16 mouse cellular contexts compared by ENCODE assay signal in genomic region chr4:128448831-128449431, GRCm38 (mm10).
DNase-seq lines count a peak whose midpoint lies in the region; ATAC-seq lines count a peak whose summit lies in the region.
"Had no signal": no experiment of that assay in that cellular context is flagged by ENCODE, and none has a peak within 500 bp of the region (broad histone marks: within the 10 kb centered on the region; RNA-seq: fewer than 3 reads in every experiment).

No protein-coding gene starts in this region.

- H3K9ac ChIP-seq in embryonic facial prominence, embryonic 14.5 days (ENCODE audit: low read depth, low read length): no peak overlapping the region
- H3K9ac ChIP-seq: hindbrain, embryonic 14.5 days; liver, embryonic 12.5 days had no signal

- peak; percentile 22; the same call in 1 of the 2 replicates for ATAC-seq in embryonic facial prominence, embryonic 14.5 days (ENCODE audit: low read depth)
- ATAC-seq: liver, embryonic 12.5 days had no signal

- no peak overlapping the region for H3K4me2 ChIP-seq in embryonic facial prominence, embryonic 14.5 days (ENCODE audit: low read depth, low read length)
- H3K4me2 ChIP-seq: hindbrain, embryonic 14.5 days; liver, embryonic 12.5 days; midbrain, embryonic 11.5 days had no signal

- H3K9me3 ChIP-seq in embryonic facial prominence, embryonic 14.5 days (ENCODE audit: control insufficient read depth, low read length): no peaks in the 10 kb centered on the region
- H3K9me3 ChIP-seq in embryonic facial prominence, embryonic 10.5 days: no peaks in the 10 kb centered on the region
- H3K9me3 ChIP-seq in limb, embryonic 10.5 days (replicated peaks): no peaks in the 10 kb centered on the region
- H3K9me3 ChIP-seq: liver, embryonic 12.5 days had no signal

- DNase-seq in embryonic facial prominence, embryonic 14.5 days (ENCODE audit: low spot score): no peak
- no peak for DNase-seq in embryonic facial prominence, embryonic 10.5 days (ENCODE audit: low spot score)
- DNase-seq in cerebellum, adult 9-11 months: peak; percentile 28
- DNase-seq in layer of hippocampus, adult 8-10 months (ENCODE audit: low spot score in 2 of 2): peak; percentile 60 to 63
- DNase-seq in retina, embryonic 14.5 days (ENCODE audit: low spot score): peak; percentile 57
- no peak for DNase-seq in gastrocnemius, adult 8-10 months (ENCODE audit: low spot score in 2 of 2)
- no peak for DNase-seq in kidney, postnatal 25 days
- no peak for DNase-seq in limb, embryonic 10.5 days (ENCODE audit: low spot score)
- DNase-seq: B cell, adult 2 months; embryo, embryonic 11 days; gastrocnemius, postnatal 10 days; thymus, postnatal 14 days had no signal

- H3K27me3 ChIP-seq in embryonic facial prominence, embryonic 14.5 days (replicated peaks; ENCODE audit: control insufficient read depth, insufficient read depth, low read length): no peaks in the 10 kb centered on the region
- no peaks in the 10 kb centered on the region for H3K27me3 ChIP-seq in embryonic facial prominence, embryonic 10.5 days (replicated peaks; ENCODE audit: low read depth, poor library complexity, severe bottlenecking)
- H3K27me3 ChIP-seq in limb, embryonic 10.5 days (ENCODE audit: low read depth, poor library complexity, severe bottlenecking): no peaks in the 10 kb centered on the region
- H3K27me3 ChIP-seq: liver, embryonic 12.5 days had no signal

- H3K4me1 ChIP-seq in embryonic facial prominence, embryonic 14.5 days (ENCODE audit: control insufficient read depth, insufficient read depth, low read length): peaks cover 14% of the 10 kb centered on the region; the same call in 1 of the 2 replicates
- peaks cover 14% of the 10 kb centered on the region for H3K4me1 ChIP-seq in embryonic facial prominence, embryonic 10.5 days
- H3K4me1 ChIP-seq in limb, embryonic 10.5 days: peaks cover 5% of the 10 kb centered on the region

- H3K27ac ChIP-seq in embryonic facial prominence, embryonic 14.5 days (replicated peaks; ENCODE audit: low read depth, low read length): no peak overlapping the region
- no peak overlapping the region for H3K27ac ChIP-seq in embryonic facial prominence, embryonic 10.5 days (replicated peaks)
- H3K27ac ChIP-seq in limb, embryonic 10.5 days: no peak overlapping the region
- H3K27ac ChIP-seq: hindbrain, embryonic 14.5 days; liver, embryonic 12.5 days had no signal

- 82% methylated on average over 12 of the region's 12 CpGs for WGBS in embryonic facial prominence, embryonic 14.5 days
- WGBS in embryonic facial prominence, embryonic 10.5 days: 87% methylated on average over 12 of the region's 12 CpGs
- 90% methylated on average over 12 of the region's 12 CpGs for WGBS in limb, embryonic 10.5 days

- no peaks in the 10 kb centered on the region for H3K36me3 ChIP-seq in embryonic facial prominence, embryonic 14.5 days (ENCODE audit: control insufficient read depth, insufficient read depth, low read length)
- H3K36me3 ChIP-seq in embryonic facial prominence, embryonic 10.5 days (replicated peaks): no peaks in the 10 kb centered on the region
- H3K36me3 ChIP-seq in limb, embryonic 10.5 days: no peaks in the 10 kb centered on the region
- H3K36me3 ChIP-seq: G1E; liver, embryonic 12.5 days had no signal

- H3K4me3 ChIP-seq in embryonic facial prominence, embryonic 14.5 days (ENCODE audit: low read depth, low read length): no peak overlapping the region
- H3K4me3 ChIP-seq in embryonic facial prominence, embryonic 10.5 days: no peak overlapping the region
- H3K4me3 ChIP-seq in limb, embryonic 10.5 days: no peak overlapping the region
- H3K4me3 ChIP-seq: liver, embryonic 12.5 days had no signal

Comparison
In these comparisons a context has a peak if more than half of its experiments do, and no peak if none do; other contexts are left out.
1. DNase-seq: peak in cerebellum, adult 9-11 months (single experiment), layer of hippocampus, adult 8-10 months (2 of 2) and retina, embryonic 14.5 days (single experiment); none in embryonic facial prominence, embryonic 14.5 days (single experiment), embryonic facial prominence, embryonic 10.5 days (single experiment), gastrocnemius, adult 8-10 months (0 of 2), kidney, postnatal 25 days (0 of 2) and limb, embryonic 10.5 days (single experiment).